Mouse (Mus musculus) ES-Bruce4 (cell line): ENCODE results near the gene BC029722.

ENCODE experiments used
- CTCF ChIP-seq: IDR thresholded peaks from one replicate; pipeline ENCODE4 v1.8.1; 2011; ENCODE audit warnings: low read depth, low read length
- POLR2A ChIP-seq: IDR thresholded peaks from one replicate; pipeline ENCODE4 v1.8.1; 2011; ENCODE audit warnings: low read length; ENCODE audit not compliant: insufficient read depth

GRCm38 (mm10) chr2:155777688-155777985, 41.6 kb downstream of the BC029722 start:
- TF ChIP-seq POLR2A (no peak), CTCF (no peak)
